Mouse (Mus musculus) spleen, adult 2 months (tissue): ENCODE measurements around the gene Tmem248. TPM values are rescaled to one million over a fixed set of nuclear protein-coding genes. Genes with fewer than 3 reads are reported as not detected.

Experiments used
- DNase-seq, 2 experiments: peaks; one replicate each; pipeline versions ENCODE4 v3.0.0 to v3.0.0-alpha.2; 2012 to 2021; ENCODE audit warnings: low spot score in 2 of 2, low read depth in 1 of 2
- H3K27ac ChIP-seq: fragments of 200-500 bp; 2 replicates; pipeline ENCODE4 v1.5.1; 2012; ENCODE audit warnings: low read length, inconsistent platforms; ENCODE audit not compliant: insufficient read depth
- H3K27me3 ChIP-seq: fragments of 200-500 bp; 2 replicates; pipeline ENCODE4 v1.6.1; 2012; ENCODE audit warnings: mild to moderate bottlenecking, moderate library complexity, low read length, inconsistent platforms; ENCODE audit not compliant: control insufficient read depth, insufficient read depth
- H3K36me3 ChIP-seq: fragments of 200-500 bp; 2 replicates; pipeline ENCODE4 v1.6.1; 2012; ENCODE audit warnings: mild to moderate bottlenecking, low read length, inconsistent platforms; ENCODE audit not compliant: control insufficient read depth, insufficient read depth
- H3K4me1 ChIP-seq: fragments of 200-500 bp; 2 replicates; pipeline ENCODE4 v1.6.1; 2011; ENCODE audit warnings: inconsistent platforms; ENCODE audit not compliant: control insufficient read depth, insufficient read depth, insufficient read length
- H3K4me3 ChIP-seq: fragments of 200-500 bp; 2 replicates; pipeline ENCODE4 v1.5.1; 2011; ENCODE audit warnings: mild to moderate bottlenecking, inconsistent platforms; ENCODE audit not compliant: insufficient read depth, insufficient read length; ENCODE audit errors: extremely low read depth
- CTCF ChIP-seq: fragments of 200-500 bp; IDR thresholded peaks from 2 replicates; pipeline ENCODE4 v1.5.1; 2011; ENCODE audit warnings: mild to moderate bottlenecking, inconsistent platforms; ENCODE audit not compliant: insufficient read depth, insufficient read length, insufficient replicate concordance; ENCODE audit errors: extremely low read depth
- POLR2A ChIP-seq: fragments of 200-500 bp; IDR thresholded peaks from 2 replicates; pipeline ENCODE4 v1.6.1; 2011; ENCODE audit warnings: low read depth, low read length, inconsistent platforms
- WGBS: fragments of 180-500 bp; shearing (Covaris S2); methylation state at CpG from one replicate; pipeline ENCODE4 v1.1.7; 2018; 5-methylcytosine and 5-hydroxymethylcytosine counted together
- polyA plus RNA-seq: library from polyadenylated mRNA; depleted of rRNA; stranded (reverse); fragments of >200 nt; gene quantifications from 2 replicates; pipeline ENCODE4 v1.2.3, GENCODE M21; 2012

Gene Tmem248
- polyA plus RNA-seq, 1 experiment = 18.6 TPM

DNA sequence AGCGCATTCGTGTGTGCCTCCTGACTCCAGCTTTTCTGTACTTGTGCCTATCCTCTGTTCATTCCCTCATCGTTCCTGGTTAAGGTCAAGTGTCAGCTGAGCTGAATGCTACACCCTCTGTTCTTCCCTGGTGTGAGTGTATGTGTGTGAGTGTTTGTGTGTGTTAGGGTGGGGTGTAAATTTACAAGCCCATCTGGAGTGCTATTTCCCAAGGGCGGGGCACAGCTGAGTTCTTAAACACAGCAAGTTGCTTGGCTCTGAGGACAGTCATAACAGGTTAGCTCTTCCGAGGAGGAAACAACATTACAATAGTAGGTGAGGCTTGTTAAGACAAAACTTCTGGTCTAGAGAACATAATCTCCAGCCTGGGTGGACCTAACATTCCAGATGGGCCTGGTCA is 1.5 kb downstream of the Tmem248 start:
- 97% methylated on average over 5 of the region's 5 CpGs for WGBS
- H3K4me1 ChIP-seq = peaks cover 4% of the 10 kb centered on the region
- no peak for TF ChIP-seq POLR2A
- TF ChIP-seq CTCF = no peak
- peaks cover 4% of the 10 kb centered on the region for H3K36me3 ChIP-seq
- no peaks in the 10 kb centered on the region for H3K27me3 ChIP-seq
- H3K27ac ChIP-seq = no peak overlapping the region
- no peak overlapping the region for H3K4me3 ChIP-seq
- no peak for DNase-seq

DNA sequence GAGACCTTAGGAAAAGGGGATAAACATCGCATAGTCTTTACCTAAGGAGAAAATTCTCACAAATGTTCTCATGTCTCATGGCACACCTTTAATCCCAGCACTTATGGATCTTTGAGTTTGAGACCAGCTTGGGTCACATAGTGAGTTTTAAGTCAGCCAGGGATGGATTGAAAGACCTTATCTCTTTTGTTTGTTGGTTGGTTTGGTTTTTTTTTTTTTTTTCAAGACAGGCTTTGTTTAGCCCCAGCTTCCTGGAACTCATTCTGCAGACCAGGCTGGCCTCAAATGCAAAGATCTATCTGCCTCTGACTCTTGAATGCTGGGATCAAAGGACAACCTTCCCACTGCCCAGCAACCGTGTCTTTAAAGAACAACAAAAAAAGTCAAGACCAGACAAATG is 4.4 kb downstream of the Tmem248 start:
- Histone ChIP-seq H3K36me3 (no peaks in the 10 kb centered on the region), H3K4me1 (peaks cover 4% of the 10 kb centered on the region), H3K27me3 (no peaks in the 10 kb centered on the region), H3K27ac (no peak overlapping the region), H3K4me3 (no peak overlapping the region)
- TF ChIP-seq POLR2A (no peak), CTCF (no peak)
- WGBS = 55% methylated on average over 2 of the region's 2 CpGs
- DNase-seq = no peak

- Histone ChIP-seq H3K4me3 (peak overlapping the region; percentile 88), H3K27me3 (no peaks in the 10 kb centered on the region), H3K36me3 (no peaks in the 10 kb centered on the region), H3K27ac (peak overlapping the region; percentile 71), H3K4me1 (peaks cover 4% of the 10 kb centered on the region)
- under 1% methylated on average over 10 of the region's 10 CpGs for WGBS
- no peak for DNase-seq
- no peak for TF ChIP-seq POLR2A
- no peak for TF ChIP-seq CTCF
These were observed 4.9 kb downstream of the Tmem248 start for GRCm38 (mm10) chr5:130221760-130222145.

GRCm38 (mm10) chr5:130222146-130223004 is 5.5 kb downstream of the Tmem248 start:
- Histone ChIP-seq H3K27ac (peak overlapping the region; percentile 71), H3K4me1 (peaks cover 4% of the 10 kb centered on the region), H3K27me3 (no peaks in the 10 kb centered on the region), H3K36me3 (no peaks in the 10 kb centered on the region), H3K4me3 (peak overlapping the region; percentile 88)
- under 1% methylated on average over 86 of the region's 88 CpGs for WGBS
- TF ChIP-seq POLR2A (peak; percentile 71), CTCF (no peak)
- DNase-seq = peak; percentile 76 to 90

- WGBS = 96% methylated on average over 3 of the region's 3 CpGs
- Histone ChIP-seq H3K36me3 (peaks cover 5% of the 10 kb centered on the region), H3K27me3 (no peaks in the 10 kb centered on the region), H3K27ac (no peak overlapping the region), H3K4me1 (peaks cover 4% of the 10 kb centered on the region), H3K4me3 (no peak overlapping the region)
- TF ChIP-seq CTCF = no peak
- DNase-seq = no peak
These were observed 9.9 kb downstream of the Tmem248 start for GRCm38 (mm10) chr5:130226790-130227189.

- DNase-seq = no peak
- 34% methylated on average over 4 of the region's 4 CpGs for WGBS
These were observed 11.2 kb downstream of the Tmem248 start for GRCm38 (mm10) chr5:130228120-130228519.

GRCm38 (mm10) chr5:130236302-130236701 is 19.4 kb downstream of the Tmem248 start:
- H3K4me1 ChIP-seq = no peaks in the 10 kb centered on the region
- no peak for TF ChIP-seq CTCF
- TF ChIP-seq POLR2A = no peak
- H3K27ac ChIP-seq = no peak overlapping the region
- peaks cover 67% of the 10 kb centered on the region for H3K36me3 ChIP-seq
- DNase-seq = no peak
- no peak overlapping the region for H3K4me3 ChIP-seq
- WGBS = 94% methylated on average over 8 of the region's 8 CpGs
- no peaks in the 10 kb centered on the region for H3K27me3 ChIP-seq

More at GRCm38 (mm10) chr5:130228120-130228519, 11.2 kb downstream of the Tmem248 start:
- H3K36me3 ChIP-seq = peaks cover 17% of the 10 kb centered on the region
- no peak for TF ChIP-seq CTCF
- TF ChIP-seq POLR2A = no peak
- no peaks in the 10 kb centered on the region for H3K27me3 ChIP-seq
- H3K4me3 ChIP-seq = no peak overlapping the region
- H3K4me1 ChIP-seq = peaks cover 2% of the 10 kb centered on the region
- no peak overlapping the region for H3K27ac ChIP-seq
